Mouse (Mus musculus) C3H10T1/2 (cell line): ENCODE results near the gene Socs5. TPM values are rescaled to one million over a fixed set of nuclear protein-coding genes. Genes with fewer than 3 reads are reported as not detected.

Experiments used
- polyA plus RNA-seq, 2 experiments: library from polyadenylated mRNA; unstranded; fragments of >200 nt; fragmentation: generic; extraction: Trizol; gene quantifications; one replicate each; pipeline ENCODE4 v1.2.1; 2012; ENCODE audit warnings: missing spikeins in 2 of 2

Gene Socs5
- 10 to 100 TPM in 1 of 2 experiments, 1 to 10 TPM in 1; 4.1 to 40.4 TPM for polyA plus RNA-seq

GRCm38 (mm10) chr17:87107623-87108221, at the start of gene Socs5:
Socs5 (plus strand) TSS chr17:87107679.

Other genes starting within 250 kb of the Socs5 start
- not detected for gene Tmem247, start 190.3 kb upstream of the Socs5 start, polyA plus RNA-seq
- gene Atp6v1e2, start 159.8 kb upstream of the Socs5 start, polyA plus RNA-seq, result not detected
- 10 to 100 TPM in 1 of 2 experiments, 1 to 10 TPM in 1; 1.2 to 13.9 TPM for gene Rhoq, start 144.6 kb upstream of the Socs5 start, polyA plus RNA-seq
- 10 to 100 TPM in 1 of 2 experiments, 1 to 10 TPM in 1; 8.6 to 20.9 TPM for gene Pigf, start 82.3 kb upstream of the Socs5 start, polyA plus RNA-seq
- 10 to 100 TPM; 13.4 to 58.1 TPM for gene Cript, start 82.1 kb upstream of the Socs5 start, polyA plus RNA-seq
- 10 to 100 TPM in 1 of 2 experiments, 1 to 10 TPM in 1; 9.0 to 65.6 TPM for gene Mcfd2, start 158.3 kb downstream of the Socs5 start, polyA plus RNA-seq
- gene Ttc7, start 175.2 kb downstream of the Socs5 start, polyA plus RNA-seq, result 10 to 100 TPM; 17.7 to 27.7 TPM